Mouse (Mus musculus): ENCODE data around the gene Hoxa3. TPM values are rescaled to one million over a fixed set of nuclear protein-coding genes. Genes with fewer than 3 reads are reported as not detected.

Gene Hoxa3
- polyA plus RNA-seq, 1 experiment from 2014 or later = not detected

DNA sequence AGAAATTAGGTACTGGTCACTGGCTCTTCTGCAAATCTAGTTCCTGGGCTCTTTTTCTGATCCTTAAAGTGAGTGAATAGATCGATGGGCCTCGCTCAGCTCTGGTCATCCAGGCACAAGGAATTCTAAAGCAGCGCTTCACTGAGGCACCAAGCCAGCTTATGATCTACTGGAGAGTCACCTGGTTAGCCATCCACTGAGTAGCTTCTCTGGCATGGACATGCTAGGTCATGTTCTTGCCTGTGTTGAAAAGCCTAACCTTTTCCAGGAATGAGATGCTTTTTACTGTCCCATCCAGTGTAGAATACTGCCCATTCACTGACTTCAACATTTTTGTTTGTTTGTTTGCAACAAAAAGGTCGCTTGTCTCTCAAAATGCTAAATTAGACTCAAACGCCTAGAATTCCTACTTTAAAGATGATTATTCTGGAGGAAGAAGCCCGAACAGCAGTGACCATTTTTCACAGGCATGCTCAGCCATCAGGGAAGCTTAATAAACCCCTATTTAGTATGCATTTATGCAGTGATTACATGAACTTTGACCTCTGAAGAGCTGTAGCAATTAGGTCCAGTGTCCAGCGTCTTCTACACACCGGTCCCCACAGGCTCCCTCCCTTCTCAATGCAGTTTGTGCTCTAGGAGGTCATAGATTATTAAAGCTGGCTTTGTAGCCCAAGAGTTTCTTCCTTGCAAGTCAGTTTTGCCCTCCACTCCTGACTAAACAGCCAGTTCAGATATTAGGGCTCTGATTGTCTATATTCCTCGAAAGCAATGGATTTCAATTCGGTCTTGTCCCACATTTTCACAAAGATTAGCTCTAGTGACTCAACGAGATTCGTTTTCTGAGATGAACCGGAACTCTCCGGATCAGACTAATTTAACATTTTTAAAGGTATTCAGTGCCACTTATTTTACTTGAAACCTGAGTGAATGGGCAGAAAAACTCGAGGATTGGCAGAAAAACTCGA is 60.6 kb downstream of the Hoxa3 start:
- Histone ChIP-seq H3K9me3 (replicated peaks; ENCODE audit: control insufficient read depth, low read length) (no peaks in the 10 kb centered on the region), H3K36me3 (ENCODE audit: control insufficient read depth, insufficient read depth, low read length) (no peaks in the 10 kb centered on the region), H3K4me2 (ENCODE audit: low read length) (no peak overlapping the region), H3K4me1 (ENCODE audit: control insufficient read depth, insufficient read depth, low read length) (no peaks in the 10 kb centered on the region), H3K27me3 (replicated peaks; ENCODE audit: control insufficient read depth, insufficient read depth, low read length) (peaks cover 95% of the 10 kb centered on the region), H3K4me3 (ENCODE audit: low read depth, low read length) (no peak overlapping the region), H3K27ac (ENCODE audit: low read depth, low read length) (no peak overlapping the region), H3K9ac (ENCODE audit: low read length) (no peak overlapping the region)
- DNase-seq (ENCODE audit: low spot score) = no peak
- no peak for ATAC-seq
- 2% methylated on average over 16 of the region's 16 CpGs for WGBS

GRCm38 (mm10) chr6:52151571-52151970 is 61.6 kb downstream of the Hoxa3 start:
- Histone ChIP-seq H3K4me2 (ENCODE audit: low read length) (no peak overlapping the region), H3K9me3 (replicated peaks; ENCODE audit: control insufficient read depth, low read length) (no peaks in the 10 kb centered on the region), H3K4me3 (ENCODE audit: low read depth, low read length) (no peak overlapping the region), H3K27me3 (replicated peaks; ENCODE audit: control insufficient read depth, insufficient read depth, low read length) (peaks cover 94% of the 10 kb centered on the region), H3K36me3 (ENCODE audit: control insufficient read depth, insufficient read depth, low read length) (no peaks in the 10 kb centered on the region), H3K27ac (ENCODE audit: low read depth, low read length) (no peak overlapping the region), H3K4me1 (ENCODE audit: control insufficient read depth, insufficient read depth, low read length) (no peaks in the 10 kb centered on the region), H3K9ac (ENCODE audit: low read length) (no peak overlapping the region)
- DNase-seq (ENCODE audit: low spot score) = no peak
- under 1% methylated on average over 4 of the region's 4 CpGs for WGBS
- ATAC-seq = no peak

- H3K36me3 ChIP-seq (ENCODE audit: control insufficient read depth, insufficient read depth, low read length) = no peaks in the 10 kb centered on the region
- WGBS = 3% methylated on average over 16 of the region's 16 CpGs
- ATAC-seq = no peak
- no peak overlapping the region for H3K9ac ChIP-seq (ENCODE audit: low read length)
- H3K4me2 ChIP-seq (ENCODE audit: low read length) = no peak overlapping the region
- no peaks in the 10 kb centered on the region for H3K9me3 ChIP-seq (replicated peaks; ENCODE audit: control insufficient read depth, low read length)
- H3K4me1 ChIP-seq (ENCODE audit: control insufficient read depth, insufficient read depth, low read length) = no peaks in the 10 kb centered on the region
- DNase-seq (ENCODE audit: low spot score) = no peak
- H3K4me3 ChIP-seq (ENCODE audit: low read depth, low read length) = no peak overlapping the region
- H3K27me3 ChIP-seq (replicated peaks; ENCODE audit: control insufficient read depth, insufficient read depth, low read length) = peaks cover 87% of the 10 kb centered on the region
- H3K27ac ChIP-seq (ENCODE audit: low read depth, low read length) = no peak overlapping the region
Measured at GRCm38 (mm10) chr6:52150401-52150966, 62.7 kb downstream of the Hoxa3 start.

DNA sequence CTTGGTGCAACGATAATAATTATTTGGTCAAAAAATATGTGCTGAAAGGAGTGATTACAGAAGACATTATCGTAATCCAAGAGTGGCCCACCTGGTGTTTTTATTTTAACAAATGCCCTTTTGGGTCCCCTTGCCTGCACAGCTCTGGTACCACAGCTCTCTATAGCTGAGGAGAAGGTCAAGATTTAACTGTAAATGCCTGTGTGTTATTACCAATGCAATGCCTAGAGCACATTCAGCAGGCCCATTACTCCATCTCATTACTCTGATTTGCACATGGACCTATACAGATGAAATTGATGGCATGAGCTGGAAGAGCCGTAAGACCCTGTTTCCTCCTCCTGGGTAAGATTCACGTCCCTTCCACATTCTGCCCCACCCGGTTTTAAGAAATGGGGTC is 74.0 kb downstream of the Hoxa3 start:
- Histone ChIP-seq H3K36me3 (ENCODE audit: control insufficient read depth, insufficient read depth, low read length) (no peaks in the 10 kb centered on the region), H3K9ac (ENCODE audit: low read length) (no peak overlapping the region), H3K9me3 (replicated peaks; ENCODE audit: control insufficient read depth, low read length) (no peaks in the 10 kb centered on the region), H3K4me1 (ENCODE audit: control insufficient read depth, insufficient read depth, low read length) (no peaks in the 10 kb centered on the region), H3K4me3 (ENCODE audit: low read depth, low read length) (no peak overlapping the region), H3K4me2 (ENCODE audit: low read length) (no peak overlapping the region), H3K27me3 (replicated peaks; ENCODE audit: control insufficient read depth, insufficient read depth, low read length) (no peaks in the 10 kb centered on the region), H3K27ac (ENCODE audit: low read depth, low read length) (no peak overlapping the region)
- WGBS = 88% methylated on average over 5 of the region's 5 CpGs
- ATAC-seq (no peak), DNase-seq (ENCODE audit: low spot score) (no peak)

DNA sequence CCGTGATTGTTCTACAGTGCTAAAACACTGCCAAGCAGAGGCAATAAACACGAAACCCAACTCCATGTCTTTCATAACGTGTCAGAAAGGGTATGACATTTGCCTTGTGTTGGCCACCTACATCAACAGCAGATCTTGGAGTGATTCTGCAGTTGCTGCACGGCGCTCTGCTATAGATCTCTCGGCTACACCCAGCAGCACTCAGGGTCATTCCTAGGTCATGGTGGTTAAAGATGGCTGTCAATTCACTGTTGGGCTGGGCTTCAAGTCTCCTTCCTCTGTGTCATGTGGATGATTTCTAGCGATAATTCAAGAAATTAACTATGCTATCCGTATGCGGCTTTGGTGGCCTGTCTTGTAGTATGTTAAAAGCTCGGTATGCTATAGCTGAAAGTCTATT is 74.6 kb downstream of the Hoxa3 start:
- no peak overlapping the region for H3K4me3 ChIP-seq (ENCODE audit: low read depth, low read length)
- H3K4me2 ChIP-seq (ENCODE audit: low read length) = no peak overlapping the region
- ATAC-seq (no peak), DNase-seq (ENCODE audit: low spot score) (no peak)
- H3K4me1 ChIP-seq (ENCODE audit: control insufficient read depth, insufficient read depth, low read length) = no peaks in the 10 kb centered on the region
- no peaks in the 10 kb centered on the region for H3K36me3 ChIP-seq (ENCODE audit: control insufficient read depth, insufficient read depth, low read length)
- no peaks in the 10 kb centered on the region for H3K27me3 ChIP-seq (replicated peaks; ENCODE audit: control insufficient read depth, insufficient read depth, low read length)
- WGBS = 84% methylated on average over 10 of the region's 10 CpGs
- no peak overlapping the region for H3K27ac ChIP-seq (ENCODE audit: low read depth, low read length)
- H3K9ac ChIP-seq (ENCODE audit: low read length) = no peak overlapping the region
- no peaks in the 10 kb centered on the region for H3K9me3 ChIP-seq (replicated peaks; ENCODE audit: control insufficient read depth, low read length)

GRCm38 (mm10) chr6:52137841-52138535 is 75.1 kb downstream of the Hoxa3 start:
- no peak for ATAC-seq
- Histone ChIP-seq H3K27me3 (replicated peaks; ENCODE audit: control insufficient read depth, insufficient read depth, low read length) (no peaks in the 10 kb centered on the region), H3K9ac (ENCODE audit: low read length) (no peak overlapping the region), H3K9me3 (replicated peaks; ENCODE audit: control insufficient read depth, low read length) (no peaks in the 10 kb centered on the region), H3K4me3 (ENCODE audit: low read depth, low read length) (no peak overlapping the region), H3K4me2 (ENCODE audit: low read length) (no peak overlapping the region), H3K27ac (ENCODE audit: low read depth, low read length) (no peak overlapping the region), H3K4me1 (ENCODE audit: control insufficient read depth, insufficient read depth, low read length) (no peaks in the 10 kb centered on the region), H3K36me3 (ENCODE audit: control insufficient read depth, insufficient read depth, low read length) (no peaks in the 10 kb centered on the region)
- DNase-seq (ENCODE audit: low spot score) = peak; percentile 87
- WGBS = 50% methylated on average over 9 of the region's 9 CpGs

- 84% methylated on average over 4 of the region's 4 CpGs for WGBS
- Histone ChIP-seq H3K4me2 (ENCODE audit: low read length) (no peak overlapping the region), H3K9ac (ENCODE audit: low read length) (no peak overlapping the region), H3K27me3 (replicated peaks; ENCODE audit: control insufficient read depth, insufficient read depth, low read length) (no peaks in the 10 kb centered on the region), H3K4me1 (ENCODE audit: control insufficient read depth, insufficient read depth, low read length) (peaks cover 11% of the 10 kb centered on the region), H3K36me3 (ENCODE audit: control insufficient read depth, insufficient read depth, low read length) (no peaks in the 10 kb centered on the region), H3K4me3 (ENCODE audit: low read depth, low read length) (no peak overlapping the region), H3K9me3 (replicated peaks; ENCODE audit: control insufficient read depth, low read length) (no peaks in the 10 kb centered on the region), H3K27ac (ENCODE audit: low read depth, low read length) (no peak overlapping the region)
- no peak for ATAC-seq
- no peak for DNase-seq (ENCODE audit: low spot score)
Measured at GRCm38 (mm10) chr6:52123673-52124072, 89.5 kb downstream of the Hoxa3 start.

DNA sequence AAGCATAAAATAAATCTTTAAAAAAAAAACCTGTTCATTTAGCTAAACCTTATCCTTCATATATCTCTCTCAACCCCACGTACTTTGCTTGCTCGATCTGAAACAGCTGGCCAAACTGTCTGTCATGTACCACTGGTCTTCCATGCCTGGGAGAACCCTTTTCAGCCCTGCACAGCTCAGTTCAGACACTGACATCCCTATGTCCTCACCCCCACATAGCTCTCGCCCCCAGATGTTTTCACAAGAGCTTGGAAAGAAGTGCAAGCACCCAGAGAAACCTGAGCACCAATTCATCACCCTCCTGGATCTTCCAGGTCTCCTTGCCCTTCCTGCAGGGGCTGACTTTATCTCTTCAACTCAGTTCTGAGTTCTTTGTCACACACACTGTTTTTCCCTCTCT is 92.0 kb downstream of the Hoxa3 start:
- Histone ChIP-seq H3K9ac (ENCODE audit: low read length) (no peak overlapping the region), H3K27me3 (replicated peaks; ENCODE audit: control insufficient read depth, insufficient read depth, low read length) (no peaks in the 10 kb centered on the region; the same call in 1 of the 2 replicates), H3K9me3 (replicated peaks; ENCODE audit: control insufficient read depth, low read length) (no peaks in the 10 kb centered on the region), H3K4me2 (ENCODE audit: low read length) (no peak overlapping the region), H3K4me1 (ENCODE audit: control insufficient read depth, insufficient read depth, low read length) (peaks cover 11% of the 10 kb centered on the region), H3K27ac (ENCODE audit: low read depth, low read length) (no peak overlapping the region), H3K36me3 (ENCODE audit: control insufficient read depth, insufficient read depth, low read length) (no peaks in the 10 kb centered on the region), H3K4me3 (ENCODE audit: low read depth, low read length) (no peak overlapping the region)
- ATAC-seq = no peak
- 71% methylated on average over 3 of the region's 3 CpGs for WGBS
- DNase-seq (ENCODE audit: low spot score) = no peak

All from forebrain, embryonic 14.5 days (tissue).